In the genomic region with DNA sequence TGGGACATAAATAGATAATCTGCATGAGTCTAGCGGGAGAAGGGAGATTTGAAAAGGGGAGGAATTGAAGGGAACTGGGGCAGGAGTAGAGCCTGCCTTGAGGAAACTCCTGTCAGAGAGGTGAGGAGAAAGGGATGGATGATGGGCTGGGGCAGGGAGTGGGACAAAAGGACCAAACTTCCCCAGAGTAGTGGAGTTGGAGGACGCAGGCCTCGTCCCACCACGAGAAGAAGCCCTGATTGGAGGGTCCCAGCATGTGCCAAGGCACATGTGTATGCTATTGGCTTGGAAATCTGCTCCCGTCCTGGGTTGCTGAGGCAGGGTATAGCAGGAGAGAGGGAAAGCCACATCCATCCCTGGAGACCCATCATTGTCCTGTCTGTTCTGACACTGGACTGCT, we compare ENCODE assay signal across 22 mouse cellular contexts. TPM values are rescaled to one million over a fixed set of nuclear protein-coding genes. Genes with fewer than 3 reads are reported as not detected.
"Had no signal": no experiment of that assay in that cellular context is flagged by ENCODE, and none has a peak within 500 bp of the region (broad histone marks: within the 10 kb centered on the region; RNA-seq: fewer than 3 reads in every experiment).

No protein-coding gene starts in this region.

- DNase-seq: cerebellum, adult 2 months; cerebellum, adult 8-10 months; cerebellum, adult 9-10 months; cerebellum, adult 9-11 months; cerebellum, postnatal 10 days; cerebellum, postnatal 14 days; cerebellum, postnatal 25 days; cerebellum, postnatal 36 days; embryo, embryonic 11 days; forebrain, postnatal 0 days; gastrocnemius, adult 2 months; gastrocnemius, postnatal 10 days; gastrocnemius, postnatal 14 days; gastrocnemius, postnatal 25 days; gastrocnemius, postnatal 36 days; heart, adult 18-20 months; heart, adult 2 months had no signal

RNA-seq across cellular contexts. Expression of gene Gm30302, which starts 45.3 kb away (rescaled TPM):
- total RNA-seq: common myeloid progenitor, adult 5-6 weeks; forebrain, postnatal 0 days; gastrocnemius, adult 18-20 months; gastrocnemius, adult 2 months; gastrocnemius, adult 8-10 months; gastrocnemius, postnatal 10 days; gastrocnemius, postnatal 14 days; gastrocnemius, postnatal 25 days; gastrocnemius, postnatal 36 days; gastrocnemius, postnatal 4 days; granulocyte monocyte progenitor cell, adult 5-6 weeks had no signal
